Mouse (Mus musculus) cerebellum, postnatal 10 days (tissue): ENCODE measurements at regions not wholly inside any gene's neighbourhood (a gene's known extent, or its start where the extent isn't known, plus 50 kb on each side); places are given as distances from the start of the nearest gene placed in this dataset.
A peak's percentile ranks its signal among the peaks of the same experiment; 100 is the strongest.

Experiments
- DNase-seq, 2 experiments: peaks; one replicate each; pipeline ENCODE4 v3.0.0; 2021; ENCODE audit warnings: mixed read lengths in 2 of 2

GRCm38 (mm10) chr1:120921540-120921939 is 319.3 kb downstream of the En1 start:
- peak; percentile 97 to 98 for DNase-seq

- peak; percentile 69 to 82 for DNase-seq
These were observed 323.1 kb downstream of the En1 start for GRCm38 (mm10) chr1:120925271-120925670.

- peak; percentile 66 to 74 for DNase-seq
These were observed 327.9 kb downstream of the En1 start for GRCm38 (mm10) chr1:120930141-120930540.

- peak; percentile 50 to 66 for DNase-seq
These were observed 333.1 kb downstream of the En1 start for GRCm38 (mm10) chr1:120935321-120935720.

- DNase-seq = no peak
These were observed 341.5 kb downstream of the En1 start for GRCm38 (mm10) chr1:120943711-120944110.

- DNase-seq = peak; percentile 40 to 73
These were observed 344.1 kb downstream of the En1 start for GRCm38 (mm10) chr1:120946349-120946748.

- DNase-seq = no peak
These were observed 359.0 kb downstream of the En1 start for GRCm38 (mm10) chr1:120961235-120961634.

GRCm38 (mm10) chr1:120961984-120962383 is 359.8 kb downstream of the En1 start:
- DNase-seq = no peak

GRCm38 (mm10) chr1:120963477-120964178 is 361.4 kb downstream of the En1 start:
- peak; percentile 24 to 30 for DNase-seq

GRCm38 (mm10) chr1:120964179-120964517 is 361.9 kb downstream of the En1 start:
- DNase-seq = no peak

- no peak for DNase-seq
These were observed 363.9 kb downstream of the En1 start for GRCm38 (mm10) chr1:120966132-120966531.

- DNase-seq = peak; percentile 56 to 64
These were observed 357.7 kb downstream of the Insig2 start for GRCm38 (mm10) chr1:120974661-120975060.

- DNase-seq = no peak
These were observed 327.9 kb downstream of the Insig2 start for GRCm38 (mm10) chr1:121004535-121004934.

GRCm38 (mm10) chr1:121005198-121005597 is 327.2 kb downstream of the Insig2 start:
- DNase-seq = no peak

- no peak for DNase-seq
These were observed 320.3 kb downstream of the Insig2 start for GRCm38 (mm10) chr1:121012126-121012525.

GRCm38 (mm10) chr1:121013839-121014503 is 318.4 kb downstream of the Insig2 start:
- DNase-seq = no peak

GRCm38 (mm10) chr1:121029375-121029774 is 303.0 kb downstream of the Insig2 start:
- DNase-seq = no peak

- DNase-seq = no peak
These were observed 297.5 kb downstream of the Insig2 start for GRCm38 (mm10) chr1:121034761-121035393.

- no peak for DNase-seq
These were observed 285.8 kb downstream of the Insig2 start for GRCm38 (mm10) chr1:121046581-121046980.

- no peak for DNase-seq
These were observed 285.0 kb downstream of the Insig2 start for GRCm38 (mm10) chr1:121047406-121047805.

GRCm38 (mm10) chr1:121049684-121050083 is 282.7 kb downstream of the Insig2 start:
- DNase-seq = no peak

GRCm38 (mm10) chr1:121050695-121051495 is 281.5 kb downstream of the Insig2 start:
- peak in 1 of 2 experiments; percentile 12 for DNase-seq

- no peak for DNase-seq
These were observed 280.8 kb downstream of the Insig2 start for GRCm38 (mm10) chr1:121051496-121052119.
